Mouse (Mus musculus) megakaryocyte, embryonic 14.5 days (primary cell): ENCODE data around the gene Galnt10. TPM values are rescaled to one million over a fixed set of nuclear protein-coding genes. Genes with fewer than 3 reads are reported as not detected.

Experiments
- H3K27me3 ChIP-seq: replicated peaks from 2 replicates; pipeline ENCODE3; 2012; ENCODE audit warnings: inconsistent platforms
- H3K36me3 ChIP-seq: replicated peaks from 2 replicates; pipeline ENCODE3; 2012; ENCODE audit warnings: low read length, inconsistent platforms, mixed read lengths
- H3K4me1 ChIP-seq: 2 replicates; pipeline ENCODE4 v1.6.1; 2012; ENCODE audit warnings: inconsistent platforms
- H3K4me3 ChIP-seq: replicated peaks from 2 replicates; pipeline ENCODE3; 2012; ENCODE audit warnings: moderate library complexity, mild to moderate bottlenecking, inconsistent platforms
- H3K9me3 ChIP-seq: 2 replicates; pipeline ENCODE4 v1.6.1; 2012; ENCODE audit warnings: inconsistent platforms
- FLI1 ChIP-seq: IDR thresholded peaks from 2 replicates; pipeline ENCODE4 v1.6.1; 2012; ENCODE audit warnings: low read length, inconsistent platforms, mixed read lengths
- GATA1 ChIP-seq: IDR thresholded peaks from 3 replicates; pipeline ENCODE4 v1.6.1; 2012; ENCODE audit warnings: mixed read lengths, low read length, inconsistent platforms, borderline replicate concordance
- polyA plus RNA-seq: library from polyadenylated mRNA; stranded (reverse); fragments of >175 nt; gene quantifications from 2 replicates; pipeline ENCODE4 v1.2.3, GENCODE M21; 2012; ENCODE audit warnings: low replicate concordance; ENCODE audit not compliant: insufficient read depth

Gene Galnt10
- polyA plus RNA-seq, 1 experiment, result 0.74 TPM

GRCm38 (mm10) chr11:57835931-57836330 is 190.7 kb downstream of the Galnt10 start:
- TF ChIP-seq FLI1 (no peak), GATA1 (no peak)
- H3K4me1 ChIP-seq, result peaks cover 15% of the 10 kb centered on the region; the same call in 1 of the 2 replicates
- H3K27me3 ChIP-seq, result peaks cover 97% of the 10 kb centered on the region

GRCm38 (mm10) chr11:57836401-57836800 is 191.2 kb downstream of the Galnt10 start:
- H3K36me3 ChIP-seq, result no peaks in the 10 kb centered on the region
- TF ChIP-seq GATA1 (no peak), FLI1 (no peak)
- H3K9me3 ChIP-seq, result 0 out of 2 replicates have a peak, but pooled peaks cover 8% of the 10 kb centered on the region
- peaks cover 11% of the 10 kb centered on the region; the same call in 1 of the 2 replicates for H3K4me1 ChIP-seq
- H3K27me3 ChIP-seq, result peaks cover 97% of the 10 kb centered on the region
- H3K4me3 ChIP-seq, result no peak overlapping the region

More at GRCm38 (mm10) chr11:57835931-57836330, 190.7 kb downstream of the Galnt10 start:
- Histone ChIP-seq H3K36me3 (no peaks in the 10 kb centered on the region), H3K9me3 (0 out of 2 replicates have a peak, but pooled peaks cover 8% of the 10 kb centered on the region), H3K4me3 (no peak overlapping the region)

Other genes starting within 250 kb of the Galnt10 start
- gene Fam114a2, start 126.8 kb upstream of the Galnt10 start, polyA plus RNA-seq, result 3.1 TPM in 1 of 2 replicates, not detected in the other
- gene Mfap3, start 126.8 kb upstream of the Galnt10 start, polyA plus RNA-seq, result 0.83 TPM in 1 of 2 replicates, not detected in the other
- 87.1 and 100 TPM in 2 replicates for gene Sap30l, start 156.2 kb downstream of the Galnt10 start, polyA plus RNA-seq
- not detected in 2 replicates for gene Hand1, start 187.4 kb downstream of the Galnt10 start, polyA plus RNA-seq